Mouse (Mus musculus) spleen, adult 2 months (tissue): ENCODE results near the gene Plcg2.

Experiments
- CTCF ChIP-seq: fragments of 200-500 bp; IDR thresholded peaks from 2 replicates; pipeline ENCODE4 v1.5.1; 2011; ENCODE audit warnings: mild to moderate bottlenecking, inconsistent platforms; ENCODE audit not compliant: insufficient read depth, insufficient read length, insufficient replicate concordance; ENCODE audit errors: extremely low read depth
- POLR2A ChIP-seq: fragments of 200-500 bp; IDR thresholded peaks from 2 replicates; pipeline ENCODE4 v1.6.1; 2011; ENCODE audit warnings: low read depth, low read length, inconsistent platforms

DNA sequence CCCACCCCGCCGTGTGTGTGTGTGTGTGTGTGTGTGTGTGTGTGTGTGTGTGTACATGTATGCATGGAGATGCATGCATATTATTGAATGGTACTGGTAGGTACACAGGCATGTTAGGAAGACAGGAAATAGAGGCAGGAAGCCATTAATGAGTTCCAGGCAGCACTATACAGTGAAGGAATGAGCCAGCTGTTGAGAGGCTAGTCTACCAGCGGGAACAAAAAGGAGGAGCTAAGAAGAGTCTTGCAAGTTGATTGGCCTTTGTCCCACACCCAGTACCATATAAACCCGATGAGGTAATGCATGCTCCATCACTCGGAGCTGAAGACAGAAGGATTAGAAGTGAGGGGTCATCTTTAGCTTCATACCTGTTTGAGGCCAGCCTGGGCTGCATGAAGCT is 39.7 kb upstream of the Plcg2 start:
- TF ChIP-seq POLR2A (no peak), CTCF (no peak)
